Mouse (Mus musculus) left cerebral cortex, postnatal 4 days (tissue): ENCODE results near the gene Capns1. TPM values are rescaled to one million over a fixed set of nuclear protein-coding genes. Genes with fewer than 3 reads are reported as not detected.
A peak's percentile ranks its signal among the peaks of the same experiment; 100 is the strongest.
"Not testable (repeated sequence)": the region's sequence is repeated elsewhere in the genome, so short reads cannot be mapped to it uniquely, and the experiment has no call there.

Source experiments
- DNase-seq: peaks from one replicate; pipeline ENCODE4 v3.0.0-alpha.2; 2022
- intact Hi-C: fragments of 180-260 bp; cut with DNase I; formaldehyde crosslinking; loops from one replicate; pipeline ENCODE4 v1.15.1; 2025
- total RNA-seq, 2 experiments: library from RNA; stranded (reverse); gene quantifications; 2 replicates each; pipeline ENCODE4 v1.2.3; 2021

The Capns1 gene
- total RNA-seq, 2 experiments from 2014 or later: 193 to 198 TPM

- intact Hi-C loops: no loop called here
- no peak for DNase-seq
Measured at GRCm38 (mm10) chr7:30204380-30204779, 5.8 kb upstream of the Capns1 start.

GRCm38 (mm10) chr7:30202895-30203690 is 4.5 kb upstream of the Capns1 start:
- intact Hi-C loops: no loop called here
- DNase-seq: no peak

- intact Hi-C loops, DNase-seq: not testable (repeated sequence)
Measured at GRCm38 (mm10) chr7:30200661-30201060, 2.0 kb upstream of the Capns1 start.

GRCm38 (mm10) chr7:30200200-30200599 is 1.6 kb upstream of the Capns1 start:
- no peak for DNase-seq
- intact Hi-C loops: no loop called here

- intact Hi-C loops: no loop called here
- no peak for DNase-seq
Measured at GRCm38 (mm10) chr7:30199498-30200139, 1.0 kb upstream of the Capns1 start.

- intact Hi-C loops: no loop called here
- DNase-seq: no peak
Measured at GRCm38 (mm10) chr7:30197592-30198129, 950 bp downstream of the Capns1 start.

GRCm38 (mm10) chr7:30196171-30196570 is 2.4 kb downstream of the Capns1 start:
- intact Hi-C loops: no loop called here

GRCm38 (mm10) chr7:30195461-30195860 is 3.1 kb downstream of the Capns1 start:
- no peak for DNase-seq

More at GRCm38 (mm10) chr7:30196171-30196570, 2.4 kb downstream of the Capns1 start:
- no peak for DNase-seq

GRCm38 (mm10) chr7:30194884-30195283 is 3.7 kb downstream of the Capns1 start:
- intact Hi-C loops: no loop called here
- DNase-seq: peak; percentile 97

More at GRCm38 (mm10) chr7:30195461-30195860, 3.1 kb downstream of the Capns1 start:
- intact Hi-C loops: no loop called here

GRCm38 (mm10) chr7:30194101-30194831 is 4.3 kb downstream of the Capns1 start:
- peak; percentile 56 for DNase-seq
- intact Hi-C loops: no loop called here

GRCm38 (mm10) chr7:30193581-30194100 is 5.0 kb downstream of the Capns1 start:
- intact Hi-C loops: no loop called here
- peak; percentile 73 for DNase-seq

- intact Hi-C loops: no loop called here
- no peak for DNase-seq
Measured at GRCm38 (mm10) chr7:30193013-30193412, 5.6 kb downstream of the Capns1 start.

GRCm38 (mm10) chr7:30192088-30192487 is 6.5 kb downstream of the Capns1 start:
- intact Hi-C loops: no loop called here
- DNase-seq: no peak

GRCm38 (mm10) chr7:30189116-30189491 is 9.5 kb downstream of the Capns1 start:
- no peak for DNase-seq
- intact Hi-C loops: no loop called here

GRCm38 (mm10) chr7:30188344-30189115 is 10.1 kb downstream of the Capns1 start:
- intact Hi-C loops: no loop called here
- DNase-seq: no peak

GRCm38 (mm10) chr7:30184641-30185348 is 13.8 kb downstream of the Capns1 start:
- intact Hi-C loops: loop anchor here (5.0 kb wide), 1 partner anchor 33 kb away; no protein-coding TSS in a partner anchor
- DNase-seq: no peak

GRCm38 (mm10) chr7:30183879-30184289 is 14.7 kb downstream of the Capns1 start, which contains the start of gene Cox7a1:
TSS of gene Cox7a1 (plus strand) at chr7:30184144.
- intact Hi-C loops: loop anchor here (5.0 kb wide), 1 partner anchor 33 kb away; no protein-coding TSS in a partner anchor
- DNase-seq: peak; percentile 66

- not testable (repeated sequence) for DNase-seq
- intact Hi-C loops: loop anchor here (5.0 kb wide), 1 partner anchor 34 kb away; no protein-coding TSS in a partner anchor
Measured at GRCm38 (mm10) chr7:30183189-30183588, 15.4 kb downstream of the Capns1 start.

- not testable (repeated sequence) for DNase-seq
- intact Hi-C loops: loop anchor here (5.0 kb wide), 1 partner anchor 35 kb away; no protein-coding TSS in a partner anchor
Measured at GRCm38 (mm10) chr7:30181929-30182328, 16.7 kb downstream of the Capns1 start.
